Mouse (Mus musculus): ENCODE measurements around the gene Atp1b3. TPM values are rescaled to one million over a fixed set of nuclear protein-coding genes. Genes with fewer than 3 reads are reported as not detected.

Gene Atp1b3
- 1,000 to 10,000 TPM in 1 of 2 experiments, 100 to 1,000 TPM in 1; 928 to 1,204 TPM for polyA plus RNA-seq (2017; shearing (Covaris generic))

GRCm38 (mm10) chr9:96364141-96364838, at the start of gene Atp1b3:
Atp1b3 (minus strand) TSS chr9:96364442.

Other genes with a start within 250 kb of the Atp1b3 start
- 1 to 10 TPM; 1.0 to 2.0 TPM for gene Gk5, start 245.1 kb downstream of the Atp1b3 start, polyA plus RNA-seq (2017; shearing (Covaris generic))
- 10 to 100 TPM; 22.2 to 39.1 TPM for gene Tfdp2, start 168.2 kb downstream of the Atp1b3 start, polyA plus RNA-seq (2017; shearing (Covaris generic))
- 100 to 1,000 TPM in 1 of 2 experiments, 10 to 100 TPM in 1; 86.1 to 118 TPM for gene Rnf7, start 114.2 kb upstream of the Atp1b3 start, polyA plus RNA-seq (2017; shearing (Covaris generic))
- not detected for gene Gm28729, start 160.8 kb upstream of the Atp1b3 start, polyA plus RNA-seq (2017; shearing (Covaris generic))